Mouse (Mus musculus) right cerebral cortex, postnatal 4 days (tissue): ENCODE data around the gene Slc22a15.

ENCODE experiments used
- DNase-seq: peaks from one replicate; pipeline ENCODE4 v3.0.0-alpha.2; 2022

Slc22a15 gene

DNA sequence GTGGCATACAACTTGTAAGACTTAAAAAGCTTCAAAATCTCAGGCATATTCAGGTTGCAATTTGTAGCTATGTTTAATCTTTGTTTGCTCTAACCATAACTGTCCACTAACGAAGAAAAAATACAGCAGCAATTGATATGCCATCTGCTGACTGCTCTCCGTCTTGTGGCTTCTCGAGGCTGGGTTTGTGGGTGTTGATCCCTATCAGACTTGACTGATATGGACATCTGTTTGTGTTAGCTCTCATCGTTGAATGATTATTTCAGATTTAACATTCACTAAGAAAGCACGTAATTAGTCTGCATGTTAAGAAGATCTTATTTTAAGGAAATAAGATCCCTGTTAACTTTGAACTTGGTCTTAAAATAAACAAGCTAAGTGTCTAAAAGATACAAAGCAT lies 7.7 kb downstream of the Slc22a15 start:
- no peak for DNase-seq

DNA sequence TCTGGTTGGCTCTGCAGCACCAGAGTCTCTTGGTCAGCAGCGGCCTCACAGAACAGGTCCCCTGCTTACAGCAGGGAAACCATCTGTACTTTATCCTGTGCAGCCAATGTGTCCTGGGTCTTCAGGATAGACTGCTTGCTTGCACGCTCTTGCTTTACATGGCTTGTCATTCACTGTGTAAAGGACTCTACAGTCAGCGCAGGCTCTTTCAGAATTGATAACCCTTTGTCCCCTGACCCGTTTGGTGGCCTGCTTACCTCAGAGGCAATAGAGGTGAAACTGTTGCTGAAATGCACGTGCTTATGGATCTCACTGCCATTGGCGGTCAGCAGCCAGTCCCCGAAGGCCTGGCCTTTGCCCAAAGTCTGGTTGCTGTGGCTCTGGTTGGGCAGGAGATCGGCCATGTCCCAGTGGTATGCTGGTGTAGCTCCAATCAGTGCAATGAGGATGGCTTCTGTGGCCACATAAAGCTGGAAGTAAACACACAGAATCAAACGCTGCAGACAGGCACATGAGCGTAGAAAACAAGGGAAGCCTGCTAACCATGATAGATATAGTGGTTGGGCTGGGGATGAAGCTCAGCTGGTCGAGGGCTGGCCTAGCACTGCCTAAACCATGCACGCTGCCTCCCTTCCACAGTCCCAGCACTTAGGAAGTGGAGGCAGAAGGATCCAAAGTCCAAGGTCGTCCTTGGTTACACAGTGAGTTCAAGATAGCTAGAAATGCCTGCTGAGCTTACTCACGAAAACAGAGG lies 9.0 kb downstream of the Slc22a15 start:
- no peak for DNase-seq

DNA sequence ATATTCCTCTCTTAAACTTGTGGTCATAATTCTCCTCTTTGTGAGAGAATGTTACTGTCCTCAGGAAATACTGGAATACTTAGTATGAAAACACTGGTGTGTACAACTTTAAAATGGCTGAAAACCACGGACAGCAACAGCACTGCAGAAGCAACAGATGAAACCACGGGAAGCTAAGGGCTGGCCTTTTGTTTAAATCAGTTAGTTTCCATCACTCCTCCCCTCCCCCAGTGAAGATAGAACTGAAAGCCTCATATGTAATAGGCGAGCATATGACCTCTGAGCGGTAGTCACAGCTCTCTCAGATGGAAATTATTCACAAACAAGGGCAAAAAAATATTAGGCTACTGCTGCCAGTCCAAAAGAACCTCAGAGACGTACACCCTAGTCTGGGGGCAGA lies 10.0 kb downstream of the Slc22a15 start:
- no peak for DNase-seq

DNA sequence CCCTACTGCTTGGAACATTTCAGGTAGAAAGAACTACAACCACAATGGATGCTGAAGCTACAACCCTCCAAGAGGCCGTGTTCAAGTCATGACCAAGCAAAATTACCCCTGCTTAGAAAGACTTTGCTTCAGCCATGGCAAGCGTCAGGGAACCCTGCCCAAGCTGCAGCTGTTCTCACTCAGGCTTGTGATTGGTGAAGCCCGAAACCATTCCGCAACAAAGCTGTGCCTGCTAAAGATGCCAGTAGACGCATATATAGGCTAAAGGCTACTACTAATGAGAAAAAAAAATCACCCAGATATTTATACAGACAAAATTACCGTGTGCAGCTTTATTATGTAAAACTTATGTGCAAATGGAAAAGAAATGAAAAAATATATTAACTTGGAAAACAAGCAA lies 12.2 kb downstream of the Slc22a15 start:
- no peak for DNase-seq

DNA sequence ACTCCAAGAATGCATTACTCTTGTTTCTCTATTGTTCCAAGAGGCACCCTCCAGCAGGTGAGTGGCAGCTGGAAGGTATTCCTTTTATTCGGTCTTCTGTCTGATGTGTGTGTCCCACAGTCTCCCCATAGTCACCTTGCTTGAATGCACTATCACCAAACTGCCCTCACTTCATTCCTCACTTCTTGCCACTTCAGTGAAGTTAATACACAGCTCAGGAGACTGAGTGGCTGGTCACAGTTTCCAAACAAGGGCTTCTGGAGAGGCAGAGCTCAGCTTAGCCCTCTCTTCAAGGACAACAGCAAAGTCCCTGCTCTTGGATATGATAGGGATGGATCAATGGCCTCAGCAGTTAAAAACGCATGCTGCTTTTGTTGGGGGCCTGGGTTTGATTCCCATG lies 17.2 kb downstream of the Slc22a15 start:
- DNase-seq: no peak

DNA sequence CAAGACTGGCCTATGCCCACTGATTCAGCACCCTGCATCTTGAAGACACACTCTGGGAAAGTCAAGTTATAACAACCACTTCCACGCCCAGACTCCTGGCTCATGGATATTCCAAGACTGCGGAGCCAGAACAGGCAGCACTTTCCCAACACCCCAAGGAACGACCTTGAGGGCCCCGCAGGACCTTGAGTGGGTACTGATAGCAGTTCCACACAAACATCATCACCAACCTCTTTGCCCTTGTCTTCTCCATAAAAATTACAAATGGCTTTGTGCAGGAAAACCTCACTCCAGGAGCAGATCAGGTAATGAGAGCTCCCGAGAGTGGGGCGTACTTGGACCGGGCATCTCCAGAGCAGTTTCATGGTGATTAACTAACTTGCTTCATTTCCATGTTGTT lies 19.5 kb downstream of the Slc22a15 start:
- no peak for DNase-seq

DNA sequence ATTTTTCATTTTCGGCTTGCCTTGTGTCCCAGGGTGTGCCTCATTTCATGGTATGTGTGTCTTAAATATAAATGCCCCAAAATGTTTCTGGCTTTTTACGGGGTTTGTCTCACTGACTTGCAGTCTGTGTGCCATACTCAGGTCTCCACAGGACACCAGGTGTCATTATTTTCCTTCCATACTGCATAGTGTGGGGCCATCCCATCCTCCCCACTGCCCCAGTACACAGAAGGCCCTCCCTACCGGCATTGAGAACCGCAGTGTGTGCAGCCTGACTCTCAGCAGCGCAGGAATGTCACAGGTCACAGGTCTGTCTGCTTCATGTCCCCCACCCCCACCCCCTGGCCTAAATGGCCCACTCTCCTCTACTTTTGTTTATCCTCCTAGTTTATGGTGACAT lies 21.2 kb downstream of the Slc22a15 start:
- DNase-seq: no peak

DNA sequence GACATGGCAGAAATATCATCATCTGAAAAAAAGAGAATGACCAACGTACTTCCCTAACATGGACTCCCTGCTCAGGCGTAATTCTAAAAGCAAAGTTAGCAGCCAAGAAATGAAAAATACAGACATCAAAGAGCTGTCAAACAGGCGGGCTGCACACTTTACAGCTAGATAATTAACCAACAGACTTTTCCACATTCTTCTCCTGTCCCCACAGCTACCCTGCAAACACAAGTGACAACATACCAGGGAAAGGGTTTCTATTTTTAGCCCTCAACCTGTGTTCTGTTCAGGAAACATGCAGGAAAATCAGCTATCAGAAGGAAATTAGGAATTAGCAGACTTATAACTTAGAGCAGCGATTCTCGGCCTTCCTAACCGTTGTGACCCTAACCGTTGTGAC lies 21.9 kb downstream of the Slc22a15 start:
- DNase-seq: no peak

DNA sequence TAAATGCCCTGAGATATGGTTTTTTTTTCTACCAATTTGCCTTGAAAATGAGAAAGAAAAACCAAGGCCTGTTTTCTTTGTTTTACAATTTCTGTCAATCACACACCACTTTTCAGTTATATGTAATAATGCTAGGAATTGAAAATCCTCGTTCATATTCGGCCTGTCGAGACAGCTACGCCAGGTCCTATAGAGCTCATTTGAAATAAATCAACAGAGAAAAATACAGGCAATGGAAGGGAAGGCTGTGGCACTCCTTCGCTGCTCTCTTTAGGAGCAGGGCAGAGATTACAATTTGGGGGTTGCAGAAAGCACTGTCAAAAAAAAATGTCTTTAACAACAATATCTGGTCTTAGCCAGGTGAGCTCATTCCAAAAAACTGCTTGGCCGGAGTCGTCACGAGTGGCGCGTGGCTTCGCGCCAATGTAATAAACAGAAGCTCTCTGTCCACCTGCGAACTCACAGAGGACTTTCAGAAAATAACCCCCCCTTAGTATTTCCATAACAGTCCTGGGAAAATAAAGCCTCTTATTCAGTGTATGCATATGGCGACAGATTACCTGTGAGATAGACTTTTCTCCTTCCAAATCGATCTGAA lies 26.8 kb downstream of the Slc22a15 start:
- no peak for DNase-seq

DNA sequence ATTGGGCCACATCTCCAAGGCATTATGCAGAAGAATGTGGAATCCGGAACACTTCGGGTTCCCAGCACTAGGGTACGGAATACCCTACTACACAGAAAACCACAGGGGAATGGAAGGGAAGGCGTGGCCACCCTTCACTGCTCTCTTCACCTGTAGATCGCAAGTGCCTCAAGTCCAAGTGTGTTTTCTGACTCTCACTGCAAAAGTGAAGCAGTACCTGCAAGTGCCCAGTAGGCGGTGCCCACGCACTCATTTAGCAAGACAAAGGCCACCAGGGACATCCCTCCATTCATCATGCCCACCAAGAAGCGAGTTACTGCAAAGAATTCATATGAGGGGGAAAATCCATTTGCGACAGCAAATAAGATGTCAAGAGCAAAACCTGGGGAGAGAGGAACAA lies 27.4 kb downstream of the Slc22a15 start:
- peak; percentile 63 for DNase-seq

DNA sequence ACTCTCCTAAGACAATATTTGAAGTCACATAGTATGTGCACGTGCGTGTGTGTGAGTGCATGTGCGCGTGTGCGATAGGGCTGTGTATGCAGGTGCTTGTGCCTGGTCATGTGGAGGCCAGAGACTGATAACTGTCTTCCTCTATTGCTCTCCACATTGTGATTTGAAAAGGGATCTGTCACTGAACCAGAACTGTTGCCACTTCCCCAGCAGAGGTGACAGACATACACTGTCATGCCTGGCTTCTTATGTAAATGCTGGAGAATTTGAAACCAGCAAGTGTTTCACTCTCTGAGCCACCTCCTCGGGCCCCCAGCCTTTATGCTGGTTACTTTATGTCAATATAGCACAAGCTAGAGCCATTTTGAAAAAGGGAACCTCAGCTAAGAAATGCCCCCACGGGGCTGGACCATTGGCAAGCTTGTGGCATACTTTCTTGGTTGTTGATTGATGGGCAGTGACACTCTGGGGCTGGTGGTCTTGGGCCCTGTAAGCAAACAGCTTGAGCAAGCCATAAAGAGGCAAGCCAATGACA lies 28.8 kb downstream of the Slc22a15 start:
- DNase-seq: no peak

DNA sequence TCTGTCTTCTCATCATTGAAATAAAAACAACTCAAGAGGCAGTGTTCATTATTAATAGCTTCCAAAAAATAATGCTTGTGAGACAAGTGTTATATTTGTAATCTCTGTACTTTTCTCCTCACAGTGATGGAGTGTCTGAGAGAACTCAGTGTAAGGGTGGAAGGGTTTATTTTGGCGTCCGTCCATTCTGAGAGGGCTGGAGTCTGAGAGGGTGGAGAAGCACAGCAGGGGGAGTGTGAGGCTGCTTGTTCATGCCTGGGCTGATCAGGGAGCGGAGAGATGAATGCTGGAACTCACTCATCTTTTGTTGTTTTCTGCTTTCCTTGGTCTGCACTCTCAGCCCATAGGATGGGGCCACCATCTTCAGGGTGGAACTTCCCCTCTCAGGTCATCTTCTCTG lies 38.7 kb downstream of the Slc22a15 start:
- peak; percentile 14 for DNase-seq

DNA sequence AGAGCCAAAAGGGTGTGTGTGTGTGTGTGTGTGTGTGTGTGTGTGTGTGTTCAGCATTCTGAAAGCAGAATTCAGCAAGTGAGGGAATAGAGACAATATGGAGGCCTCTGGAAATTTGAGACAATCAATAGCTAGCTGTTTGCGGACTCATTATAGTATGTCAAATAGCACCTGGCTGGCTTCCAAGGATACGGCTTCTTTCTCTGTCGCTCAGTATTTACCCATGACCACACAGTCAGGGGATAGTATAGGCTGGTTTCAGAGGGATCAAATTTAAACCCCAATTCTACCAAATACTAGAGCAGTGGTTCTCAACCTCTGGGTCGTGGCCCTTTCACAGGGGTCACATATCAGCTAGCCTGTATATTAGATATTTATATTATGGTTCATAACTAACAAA lies 39.2 kb downstream of the Slc22a15 start:
- no peak for DNase-seq

DNA sequence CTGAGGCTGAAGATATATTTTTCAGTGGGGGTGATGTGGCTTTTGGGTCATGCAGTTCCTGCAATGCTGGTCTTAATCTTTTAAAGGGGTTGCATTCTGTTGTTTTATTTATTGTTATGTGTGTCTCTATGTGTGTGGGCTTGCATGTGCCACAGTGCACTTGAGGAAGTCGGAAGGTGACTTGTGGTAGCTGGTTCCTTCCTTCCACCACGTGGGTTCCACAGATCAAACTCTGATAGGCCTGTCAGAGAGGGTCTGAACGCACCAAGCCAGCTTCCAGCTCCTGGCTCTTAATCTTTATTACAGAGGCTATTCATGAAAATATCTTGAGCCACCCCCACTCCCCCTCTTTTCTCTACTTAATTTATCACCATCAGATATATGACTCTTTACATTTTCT lies 40.4 kb downstream of the Slc22a15 start:
- no peak for DNase-seq

DNA sequence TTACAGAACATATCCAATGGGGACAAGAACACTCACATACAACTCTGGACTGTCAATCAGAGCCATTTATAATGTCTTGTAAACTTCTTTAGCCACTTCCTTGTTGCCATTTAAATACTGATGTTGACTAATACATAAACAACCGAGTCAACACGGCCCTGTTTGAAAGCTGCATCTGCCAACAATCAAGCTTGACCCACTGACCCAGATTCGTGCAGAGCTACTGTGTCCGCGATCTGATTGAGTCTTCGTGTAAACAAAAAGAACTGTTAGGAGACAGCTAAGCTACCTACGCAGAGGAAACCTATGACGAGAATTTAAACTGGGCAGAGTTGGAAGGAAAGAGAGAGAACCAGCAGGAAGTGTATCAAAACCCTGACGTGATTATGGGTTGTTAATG lies 42.5 kb downstream of the Slc22a15 start:
- no peak for DNase-seq

DNA sequence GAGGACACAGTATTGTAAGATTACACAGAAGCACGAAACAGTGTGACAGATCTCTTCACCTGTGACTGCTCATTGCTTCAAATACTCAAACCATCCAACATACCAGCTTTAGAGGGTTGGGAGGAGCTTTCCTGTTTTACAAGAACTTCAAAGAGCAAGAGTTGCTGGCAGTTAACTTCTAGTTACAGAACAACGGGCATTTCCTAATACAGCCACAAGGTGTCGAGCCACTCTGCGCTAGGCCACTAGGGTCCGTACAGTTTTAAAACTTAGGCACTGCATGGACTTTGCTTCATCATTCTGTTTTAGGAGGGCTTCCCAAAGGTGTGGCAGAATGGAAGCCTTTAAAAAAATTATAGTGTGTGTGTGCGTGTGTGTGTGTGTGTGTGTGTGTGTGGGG lies 43.4 kb downstream of the Slc22a15 start:
- no peak for DNase-seq

DNA sequence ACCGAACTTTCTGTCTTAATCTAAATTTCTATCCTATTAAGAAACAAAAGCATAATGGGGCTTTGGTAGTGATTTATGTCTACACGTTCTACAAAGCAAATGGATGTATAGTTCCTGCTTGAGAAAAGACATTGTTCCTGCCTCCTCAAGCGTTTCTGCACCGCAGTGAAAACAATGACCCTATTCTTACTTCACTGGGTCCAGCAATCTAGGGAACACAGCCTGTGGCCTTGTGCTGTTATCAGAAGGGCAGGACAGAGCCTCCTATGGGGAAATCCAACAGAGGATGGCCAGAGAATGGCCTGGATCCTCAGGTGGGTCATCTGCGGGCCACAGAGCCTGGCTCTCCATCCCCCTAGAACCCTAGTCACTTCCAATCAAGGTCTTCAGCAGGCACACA lies 46.1 kb downstream of the Slc22a15 start:
- DNase-seq: no peak

DNA sequence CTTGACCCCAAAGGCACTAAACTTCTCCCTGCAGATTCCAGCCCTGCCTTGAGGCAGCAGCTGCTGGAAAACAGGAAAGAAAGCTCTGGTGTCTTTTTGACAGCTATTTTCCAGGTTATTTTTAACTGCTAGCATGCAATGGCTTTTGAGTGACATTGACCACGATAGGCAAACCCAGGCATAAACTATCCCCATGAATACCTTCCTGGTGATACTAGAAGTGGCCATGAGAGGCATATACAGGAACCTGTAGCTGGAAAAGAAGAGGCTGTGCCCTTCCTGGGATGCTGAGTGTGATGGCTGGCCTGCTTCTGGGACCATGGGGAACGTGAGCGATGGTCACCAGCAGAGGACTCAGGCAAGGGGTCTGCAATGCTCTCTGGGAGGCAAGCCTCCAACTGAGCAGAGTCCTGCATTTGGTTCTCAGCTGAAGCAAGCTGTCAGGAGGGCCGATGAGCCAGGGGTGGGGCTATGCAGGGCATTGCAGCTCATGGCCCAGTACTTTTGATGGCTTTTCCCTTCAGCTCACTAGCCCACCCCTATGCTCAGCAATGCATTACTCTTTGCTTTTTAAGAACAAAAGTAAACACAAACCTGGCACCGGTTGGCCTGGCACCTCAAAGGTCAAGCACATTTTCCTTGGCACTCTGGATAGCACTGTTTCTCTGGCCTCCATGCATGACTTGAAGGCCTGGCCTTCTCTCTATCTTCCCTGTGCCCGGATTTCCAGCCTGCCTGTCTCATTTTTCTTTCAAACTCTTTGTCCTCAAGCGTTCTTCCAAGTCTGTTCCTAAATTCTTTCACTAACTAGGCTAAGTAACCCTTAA lies 47.6 kb downstream of the Slc22a15 start:
- DNase-seq: no peak

DNA sequence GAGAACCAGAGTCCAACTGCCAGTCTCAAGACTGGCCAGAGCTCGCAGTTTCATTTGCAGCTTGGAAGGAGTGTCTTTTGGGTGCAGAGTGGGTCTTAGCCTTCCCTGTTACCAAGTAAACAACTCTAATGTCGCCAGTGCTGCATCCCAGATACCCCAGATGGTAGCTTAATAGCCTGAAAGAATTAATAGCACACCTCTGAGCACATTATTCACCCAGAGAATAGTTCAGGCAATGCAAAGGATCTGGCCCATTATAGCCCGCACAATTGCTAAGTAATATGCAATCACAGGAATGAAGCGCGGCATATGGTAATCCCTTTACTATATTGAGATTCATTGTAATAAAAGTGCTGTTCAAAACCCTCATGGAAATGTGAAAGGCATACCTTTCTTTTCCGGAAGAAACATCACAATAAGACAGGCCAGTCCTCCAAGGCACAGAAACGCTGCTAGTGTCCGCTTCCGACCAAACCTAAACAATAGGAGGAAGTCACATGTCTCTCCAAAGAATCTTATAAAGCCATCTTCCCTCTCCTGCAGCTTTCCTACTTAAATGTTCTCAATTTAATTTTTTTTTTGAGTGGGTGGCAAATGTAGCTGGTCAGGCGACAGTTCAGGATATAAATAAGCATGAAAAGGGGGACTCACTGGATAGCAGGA lies 48.9 kb downstream of the Slc22a15 start:
- no peak for DNase-seq

DNA sequence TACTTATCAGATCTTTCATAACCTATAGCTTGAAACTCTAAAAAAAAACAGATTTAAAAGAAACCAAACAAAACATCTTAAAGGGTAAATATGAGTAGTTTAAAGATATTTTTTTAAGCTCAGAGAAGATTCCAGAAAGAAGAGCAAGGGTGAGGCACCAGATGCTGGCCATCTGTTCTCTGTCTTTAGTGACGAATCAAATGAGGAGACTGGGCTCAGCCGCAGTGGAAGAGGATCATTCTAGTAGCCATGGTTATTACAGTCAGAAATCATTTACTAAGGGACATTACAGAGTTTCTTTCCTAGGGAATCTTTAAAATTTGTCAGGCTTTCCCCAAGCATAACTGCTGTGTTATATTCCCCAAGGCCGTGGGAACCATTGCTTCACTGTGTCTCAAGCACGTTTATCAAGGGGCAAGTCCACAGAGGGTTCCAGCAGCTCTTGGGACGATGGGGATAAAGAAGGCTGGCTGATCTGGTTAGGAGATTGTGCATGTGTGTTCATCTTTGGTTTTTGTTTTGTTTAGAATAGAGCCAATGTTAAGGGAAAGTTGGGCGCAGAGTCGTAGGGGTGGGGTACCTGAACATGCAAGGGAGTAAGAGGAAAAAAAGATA lies 51.1 kb downstream of the Slc22a15 start:
- DNase-seq: no peak

DNA sequence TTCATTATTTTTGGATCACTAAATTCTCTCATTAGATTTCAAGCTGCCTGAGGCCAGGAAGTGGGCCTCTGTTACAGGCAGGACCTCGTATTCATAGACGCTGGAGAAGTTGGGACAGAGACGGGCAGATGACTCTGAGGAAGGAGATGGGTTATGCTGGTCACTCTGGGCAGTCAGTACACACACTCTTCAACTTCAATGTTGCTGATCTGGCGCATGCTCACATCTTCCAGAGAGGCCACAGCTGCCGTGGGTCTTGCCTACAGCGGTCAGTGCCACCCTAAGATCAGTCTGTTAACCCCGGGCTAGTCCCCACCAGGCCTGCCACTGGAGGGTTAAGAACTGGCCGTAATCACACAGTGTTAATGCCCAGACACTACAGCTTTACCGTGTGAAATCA lies 52.3 kb downstream of the Slc22a15 start:
- no peak for DNase-seq

DNA sequence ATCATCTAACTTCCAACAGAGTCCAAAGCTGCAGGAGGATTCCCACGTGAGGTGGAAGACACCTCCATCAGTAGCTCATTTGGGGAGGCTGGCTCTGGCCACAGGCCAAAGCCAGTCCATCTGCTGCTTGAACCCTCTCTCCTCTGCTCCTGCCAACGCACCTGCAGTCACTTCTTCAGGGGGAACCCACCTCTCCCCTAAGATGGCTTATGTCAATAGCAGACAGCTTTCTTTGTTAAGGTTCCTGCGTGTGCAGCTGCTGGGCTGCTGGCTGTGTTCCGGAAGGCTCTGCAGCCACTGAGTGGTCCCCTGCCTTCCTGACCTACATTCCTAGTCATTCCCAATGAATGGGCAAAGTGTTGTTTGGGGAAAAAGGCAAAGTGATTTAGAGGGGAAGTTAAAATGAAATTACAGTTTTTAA lies 57.2 kb downstream of the Slc22a15 start:
- DNase-seq: no peak

DNA sequence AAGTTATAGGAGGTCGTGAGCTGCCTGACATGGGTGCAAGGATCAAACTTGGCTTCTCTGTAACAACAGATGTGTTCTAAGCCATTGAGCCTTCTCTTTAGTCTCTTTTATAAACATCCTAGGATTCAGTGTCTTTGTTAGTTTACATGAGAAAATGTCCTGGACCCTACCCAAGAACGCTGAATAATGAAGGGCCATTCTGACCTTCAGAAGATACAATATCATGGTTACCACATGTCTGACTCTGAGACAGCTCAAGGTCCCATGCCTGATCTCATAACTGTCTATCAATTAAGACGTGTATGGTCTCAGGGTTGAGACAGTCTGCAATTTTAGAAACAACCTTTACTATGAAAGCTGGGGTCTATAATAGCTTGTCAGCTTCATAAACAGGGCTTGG lies 62.4 kb downstream of the Slc22a15 start:
- no peak for DNase-seq
